Mouse (Mus musculus): ENCODE measurements around the gene Whrn. TPM values are rescaled to one million over a fixed set of nuclear protein-coding genes. Genes with fewer than 3 reads are reported as not detected.

Gene Whrn
- polyA plus RNA-seq, 1 experiment from 2014 or later, result 2.9 TPM

GRCm38 (mm10) chr4:63409908-63410582 lies 85.7 kb downstream of the Whrn start:
- peak overlapping the region; percentile 60 for H3K9ac ChIP-seq (ENCODE audit: low read length)
- H3K4me2 ChIP-seq (ENCODE audit: low read depth, low read length), result peak overlapping the region; percentile 97
- WGBS, result under 1% methylated on average over 39 of the region's 39 CpGs
- peak overlapping the region; percentile 48 for H3K27ac ChIP-seq (ENCODE audit: low read length)
- H3K4me3 ChIP-seq (replicated peaks; ENCODE audit: low read length), result peak overlapping the region; percentile 55
- H3K4me1 ChIP-seq (ENCODE audit: control insufficient read depth, insufficient read depth, low read length), result peaks cover 19% of the 10 kb centered on the region
- ATAC-seq (ENCODE audit: insufficient read depth, low FRiP score), result peak; percentile 85
- H3K36me3 ChIP-seq (ENCODE audit: control insufficient read depth, insufficient read depth, low read length), result no peaks in the 10 kb centered on the region
- H3K27me3 ChIP-seq (ENCODE audit: control insufficient read depth, insufficient read depth, low read length), result no peaks in the 10 kb centered on the region
- H3K9me3 ChIP-seq (replicated peaks; ENCODE audit: control insufficient read depth, low read length), result no peaks in the 10 kb centered on the region

GRCm38 (mm10) chr4:63409317-63409907 lies 86.4 kb downstream of the Whrn start:
- peaks cover 23% of the 10 kb centered on the region for H3K4me1 ChIP-seq (ENCODE audit: control insufficient read depth, insufficient read depth, low read length)
- no peaks in the 10 kb centered on the region for H3K9me3 ChIP-seq (replicated peaks; ENCODE audit: control insufficient read depth, low read length)
- WGBS, result 3% methylated on average over 18 of the region's 18 CpGs
- peak overlapping the region; percentile 48 for H3K27ac ChIP-seq (ENCODE audit: low read length)
- H3K36me3 ChIP-seq (ENCODE audit: control insufficient read depth, insufficient read depth, low read length), result no peaks in the 10 kb centered on the region
- no peak for ATAC-seq (ENCODE audit: insufficient read depth, low FRiP score)
- peak overlapping the region; percentile 55 for H3K4me3 ChIP-seq (replicated peaks; ENCODE audit: low read length)
- H3K9ac ChIP-seq (ENCODE audit: low read length), result peak overlapping the region; percentile 60
- H3K4me2 ChIP-seq (ENCODE audit: low read depth, low read length), result peak overlapping the region; percentile 97
- no peaks in the 10 kb centered on the region for H3K27me3 ChIP-seq (ENCODE audit: control insufficient read depth, insufficient read depth, low read length)

- peak overlapping the region; percentile 52 for H3K9ac ChIP-seq (ENCODE audit: low read length)
- no peaks in the 10 kb centered on the region for H3K27me3 ChIP-seq (ENCODE audit: control insufficient read depth, insufficient read depth, low read length)
- H3K27ac ChIP-seq (ENCODE audit: low read length), result peak overlapping the region; percentile 48
- H3K9me3 ChIP-seq (replicated peaks; ENCODE audit: control insufficient read depth, low read length), result no peaks in the 10 kb centered on the region
- peaks cover 31% of the 10 kb centered on the region for H3K4me1 ChIP-seq (ENCODE audit: control insufficient read depth, insufficient read depth, low read length)
- 13% methylated on average over 8 of the region's 8 CpGs for WGBS
- H3K4me3 ChIP-seq (replicated peaks; ENCODE audit: low read length), result peak overlapping the region; percentile 55; the same call in 1 of the 2 replicates
- no peak for ATAC-seq (ENCODE audit: insufficient read depth, low FRiP score)
- peak overlapping the region; percentile 97; the same call in 1 of the 2 replicates for H3K4me2 ChIP-seq (ENCODE audit: low read depth, low read length)
- H3K36me3 ChIP-seq (ENCODE audit: control insufficient read depth, insufficient read depth, low read length), result no peaks in the 10 kb centered on the region
Observed at GRCm38 (mm10) chr4:63408649-63409048, 87.1 kb downstream of the Whrn start.

- Histone ChIP-seq H3K4me2 (ENCODE audit: low read depth, low read length) (peak overlapping the region; percentile 97; the same call in 1 of the 2 replicates), H3K9me3 (replicated peaks; ENCODE audit: control insufficient read depth, low read length) (no peaks in the 10 kb centered on the region), H3K27ac (ENCODE audit: low read length) (peak overlapping the region; percentile 48), H3K4me1 (ENCODE audit: control insufficient read depth, insufficient read depth, low read length) (peaks cover 35% of the 10 kb centered on the region), H3K9ac (ENCODE audit: low read length) (peak overlapping the region; percentile 52), H3K27me3 (ENCODE audit: control insufficient read depth, insufficient read depth, low read length) (no peaks in the 10 kb centered on the region), H3K4me3 (replicated peaks; ENCODE audit: low read length) (no peak overlapping the region), H3K36me3 (ENCODE audit: control insufficient read depth, insufficient read depth, low read length) (no peaks in the 10 kb centered on the region)
- ATAC-seq (ENCODE audit: insufficient read depth, low FRiP score), result no peak
- 40% methylated on average over 7 of the region's 7 CpGs for WGBS
Observed at GRCm38 (mm10) chr4:63408247-63408646, 87.5 kb downstream of the Whrn start.

- WGBS, result 57% methylated on average over 4 of the region's 4 CpGs
- H3K4me1 ChIP-seq (ENCODE audit: control insufficient read depth, insufficient read depth, low read length), result peaks cover 50% of the 10 kb centered on the region
Observed at GRCm38 (mm10) chr4:63405683-63406082, 90.1 kb downstream of the Whrn start.

GRCm38 (mm10) chr4:63405051-63405450 lies 90.7 kb downstream of the Whrn start:
- no peak overlapping the region for H3K9ac ChIP-seq (ENCODE audit: low read length)
- WGBS, result 24% methylated on average over 7 of the region's 7 CpGs
- H3K9me3 ChIP-seq (replicated peaks; ENCODE audit: control insufficient read depth, low read length), result no peaks in the 10 kb centered on the region
- no peaks in the 10 kb centered on the region for H3K36me3 ChIP-seq (ENCODE audit: control insufficient read depth, insufficient read depth, low read length)
- H3K4me1 ChIP-seq (ENCODE audit: control insufficient read depth, insufficient read depth, low read length), result peaks cover 50% of the 10 kb centered on the region
- no peak for ATAC-seq (ENCODE audit: insufficient read depth, low FRiP score)
- no peak overlapping the region for H3K27ac ChIP-seq (ENCODE audit: low read length)
- no peaks in the 10 kb centered on the region for H3K27me3 ChIP-seq (ENCODE audit: control insufficient read depth, insufficient read depth, low read length)
- H3K4me2 ChIP-seq (ENCODE audit: low read depth, low read length), result no peak overlapping the region
- no peak overlapping the region for H3K4me3 ChIP-seq (replicated peaks; ENCODE audit: low read length)

More at GRCm38 (mm10) chr4:63405683-63406082, 90.1 kb downstream of the Whrn start:
- Histone ChIP-seq H3K9me3 (replicated peaks; ENCODE audit: control insufficient read depth, low read length) (no peaks in the 10 kb centered on the region), H3K4me3 (replicated peaks; ENCODE audit: low read length) (no peak overlapping the region), H3K36me3 (ENCODE audit: control insufficient read depth, insufficient read depth, low read length) (no peaks in the 10 kb centered on the region), H3K4me2 (ENCODE audit: low read depth, low read length) (no peak overlapping the region), H3K27ac (ENCODE audit: low read length) (no peak overlapping the region), H3K27me3 (ENCODE audit: control insufficient read depth, insufficient read depth, low read length) (no peaks in the 10 kb centered on the region), H3K9ac (ENCODE audit: low read length) (no peak overlapping the region)
- ATAC-seq (ENCODE audit: insufficient read depth, low FRiP score), result no peak

GRCm38 (mm10) chr4:63404205-63404604 lies 91.6 kb downstream of the Whrn start:
- peak overlapping the region; percentile 57 for H3K4me2 ChIP-seq (ENCODE audit: low read depth, low read length)
- peak overlapping the region; percentile 87 for H3K27ac ChIP-seq (ENCODE audit: low read length)
- no peaks in the 10 kb centered on the region for H3K27me3 ChIP-seq (ENCODE audit: control insufficient read depth, insufficient read depth, low read length)
- no peak overlapping the region for H3K4me3 ChIP-seq (replicated peaks; ENCODE audit: low read length)
- ATAC-seq (ENCODE audit: insufficient read depth, low FRiP score), result no peak
- peak overlapping the region; percentile 58 for H3K9ac ChIP-seq (ENCODE audit: low read length)
- peaks cover 50% of the 10 kb centered on the region for H3K4me1 ChIP-seq (ENCODE audit: control insufficient read depth, insufficient read depth, low read length)
- 48% methylated on average over 7 of the region's 7 CpGs for WGBS
- H3K36me3 ChIP-seq (ENCODE audit: control insufficient read depth, insufficient read depth, low read length), result no peaks in the 10 kb centered on the region
- no peaks in the 10 kb centered on the region for H3K9me3 ChIP-seq (replicated peaks; ENCODE audit: control insufficient read depth, low read length)

GRCm38 (mm10) chr4:63403040-63403959 lies 92.5 kb downstream of the Whrn start, which contains the start of gene Akna:
Gene Akna (minus strand): TSS chr4:63403354.
- ATAC-seq (ENCODE audit: insufficient read depth, low FRiP score), result peak; percentile 93
- Histone ChIP-seq H3K4me1 (ENCODE audit: control insufficient read depth, insufficient read depth, low read length) (peaks cover 44% of the 10 kb centered on the region), H3K4me2 (ENCODE audit: low read depth, low read length) (peak within 1 kb of the TSS; percentile 57), H3K36me3 (ENCODE audit: control insufficient read depth, insufficient read depth, low read length) (no peaks in the 10 kb centered on the region), H3K9me3 (replicated peaks; ENCODE audit: control insufficient read depth, low read length) (no peaks in the 10 kb centered on the region), H3K9ac (ENCODE audit: low read length) (peak within 1 kb of the TSS; percentile 58), H3K27me3 (ENCODE audit: control insufficient read depth, insufficient read depth, low read length) (no peaks in the 10 kb centered on the region), H3K27ac (ENCODE audit: low read length) (peak within 1 kb of the TSS; percentile 87), H3K4me3 (replicated peaks; ENCODE audit: low read length) (peak within 1 kb of the TSS; percentile 44)
- WGBS, result 7% methylated on average over 17 of the region's 17 CpGs
